Mouse (Mus musculus) forebrain, embryonic 13.5 days (tissue): ENCODE results near the gene Zfp365. TPM values are rescaled to one million over a fixed set of nuclear protein-coding genes. Genes with fewer than 3 reads are reported as not detected.

Experiments used
- ATAC-seq: fragments of 200-750 bp; cut with Nextera tagmentation; 2 replicates; pipeline ENCODE4 v1.8.0; 2017
- H3K27ac ChIP-seq: fragments of 300-500 bp; sonication (generic); 2 replicates; pipeline ENCODE4 v1.5.1; 2015; ENCODE audit warnings: inconsistent platforms, mild to moderate bottlenecking, moderate library complexity
- H3K27me3 ChIP-seq: fragments of 300-500 bp; sonication (generic); 2 replicates; pipeline ENCODE4 v1.6.1; 2015; ENCODE audit warnings: mild to moderate bottlenecking, inconsistent platforms
- H3K36me3 ChIP-seq: fragments of 300-500 bp; sonication (generic); 2 replicates; pipeline ENCODE4 v1.6.1; 2015; ENCODE audit warnings: mild to moderate bottlenecking, inconsistent platforms; ENCODE audit not compliant: poor library complexity, severe bottlenecking
- H3K4me1 ChIP-seq: fragments of 300-500 bp; sonication (generic); 2 replicates; pipeline ENCODE4 v1.6.1; 2015; ENCODE audit warnings: inconsistent platforms
- H3K4me2 ChIP-seq: fragments of 300-500 bp; sonication (generic); 2 replicates; pipeline ENCODE4 v1.6.1; 2015; ENCODE audit warnings: inconsistent platforms, mild to moderate bottlenecking, moderate library complexity
- H3K4me3 ChIP-seq: fragments of 300-500 bp; sonication (generic); 2 replicates; pipeline ENCODE4 v1.5.1; 2015; ENCODE audit warnings: mild to moderate bottlenecking, inconsistent platforms
- H3K9ac ChIP-seq: fragments of 300-500 bp; sonication (generic); 2 replicates; pipeline ENCODE4 v1.6.1; 2015; ENCODE audit warnings: mild to moderate bottlenecking, inconsistent platforms
- H3K9me3 ChIP-seq: fragments of 300-500 bp; sonication (generic); replicated peaks from 2 replicates; pipeline ENCODE4 v1.6.1; 2016; ENCODE audit warnings: inconsistent platforms
- WGBS: fragments of 180-500 bp; shearing (Covaris S2); methylation state at CpG from one replicate; pipeline ENCODE4 v1.1.7; 2015; 5-methylcytosine and 5-hydroxymethylcytosine counted together
- polyA plus RNA-seq: library from polyadenylated mRNA; unstranded; fragments of >200 nt; fragmentation: Nextera tagmentation; extraction: Ambion mirVana; gene quantifications from 2 replicates; pipeline ENCODE4 v1.2.1, GENCODE M21; 2015

Gene Zfp365
- polyA plus RNA-seq, 1 experiment from 2014 or later = 2.6 TPM

- Histone ChIP-seq H3K27ac (no peak overlapping the region), H3K9ac (no peak overlapping the region), H3K27me3 (no peaks in the 10 kb centered on the region), H3K36me3 (no peaks in the 10 kb centered on the region), H3K4me1 (no peaks in the 10 kb centered on the region), H3K4me2 (no peak overlapping the region), H3K4me3 (no peak overlapping the region), H3K9me3 (0 out of 2 replicates have a peak, but pooled peaks cover 4% of the 10 kb centered on the region)
- no peak for ATAC-seq
- 78% methylated on average over 8 of the region's 8 CpGs for whole genome bisulfite sequencing
These were observed 15.4 kb upstream of the Zfp365 start for GRCm38 (mm10) chr10:67927718-67928455.

- H3K27ac ChIP-seq = no peak overlapping the region
- no peaks in the 10 kb centered on the region for H3K36me3 ChIP-seq
- ATAC-seq = no peak
- H3K4me1 ChIP-seq = no peaks in the 10 kb centered on the region
- 60% methylated on average over 7 of the region's 7 CpGs for WGBS
- H3K9ac ChIP-seq = no peak overlapping the region
- no peaks in the 10 kb centered on the region for H3K27me3 ChIP-seq
- H3K4me2 ChIP-seq = no peak overlapping the region
- H3K4me3 ChIP-seq = no peak overlapping the region
- H3K9me3 ChIP-seq = no peaks in the 10 kb centered on the region
These were observed 11.6 kb upstream of the Zfp365 start for GRCm38 (mm10) chr10:67924030-67924429.

GRCm38 (mm10) chr10:67921777-67922176 is 9.3 kb upstream of the Zfp365 start:
- no peaks in the 10 kb centered on the region for H3K36me3 ChIP-seq
- 93% methylated on average over 6 of the region's 6 CpGs for WGBS
- no peak overlapping the region for H3K4me3 ChIP-seq
- H3K4me1 ChIP-seq = no peaks in the 10 kb centered on the region
- H3K9ac ChIP-seq = no peak overlapping the region
- H3K9me3 ChIP-seq = no peaks in the 10 kb centered on the region
- no peak overlapping the region for H3K27ac ChIP-seq
- H3K4me2 ChIP-seq = no peak overlapping the region
- H3K27me3 ChIP-seq = no peaks in the 10 kb centered on the region
- no peak for ATAC-seq

- ATAC-seq = no peak
- no peak overlapping the region for H3K9ac ChIP-seq
- H3K4me1 ChIP-seq = no peaks in the 10 kb centered on the region
- WGBS = 96% methylated on average over 4 of the region's 4 CpGs
- H3K4me3 ChIP-seq = no peak overlapping the region
- H3K9me3 ChIP-seq = no peaks in the 10 kb centered on the region
- no peak overlapping the region for H3K27ac ChIP-seq
- no peaks in the 10 kb centered on the region for H3K27me3 ChIP-seq
- no peak overlapping the region for H3K4me2 ChIP-seq
- H3K36me3 ChIP-seq = no peaks in the 10 kb centered on the region
These were observed 7.2 kb upstream of the Zfp365 start for GRCm38 (mm10) chr10:67919706-67920105.

GRCm38 (mm10) chr10:67918194-67918899 is 5.9 kb upstream of the Zfp365 start:
- Histone ChIP-seq H3K4me3 (no peak overlapping the region), H3K4me2 (no peak overlapping the region), H3K27me3 (peaks cover 2% of the 10 kb centered on the region; the same call in 1 of the 2 replicates), H3K27ac (no peak overlapping the region), H3K4me1 (no peaks in the 10 kb centered on the region), H3K9me3 (no peaks in the 10 kb centered on the region), H3K9ac (no peak overlapping the region), H3K36me3 (no peaks in the 10 kb centered on the region)
- 87% methylated on average over 4 of the region's 4 CpGs for WGBS
- peak; percentile 45; the same call in 1 of the 2 replicates for ATAC-seq

- 58% methylated on average over 7 of the region's 7 CpGs for WGBS
These were observed 4.9 kb upstream of the Zfp365 start for GRCm38 (mm10) chr10:67917356-67917755.

GRCm38 (mm10) chr10:67911447-67912336 is 770 bp downstream of the Zfp365 start:
- H3K27me3 ChIP-seq = peaks cover 12% of the 10 kb centered on the region; the same call in 1 of the 2 replicates
- 21% methylated on average over 33 of the region's 33 CpGs for WGBS
- peaks cover 10% of the 10 kb centered on the region; the same call in 1 of the 2 replicates for H3K4me1 ChIP-seq
- H3K9me3 ChIP-seq = no peaks in the 10 kb centered on the region
- no peak overlapping the region for H3K27ac ChIP-seq
- peak; percentile 48 for ATAC-seq
- H3K4me3 ChIP-seq = peak overlapping the region; percentile 70
- H3K4me2 ChIP-seq = peak overlapping the region; percentile 82
- H3K9ac ChIP-seq = peak overlapping the region; percentile 74
- 0 out of 2 replicates have a peak, but pooled peaks cover 2% of the 10 kb centered on the region for H3K36me3 ChIP-seq

More at GRCm38 (mm10) chr10:67917356-67917755, 4.9 kb upstream of the Zfp365 start:
- Histone ChIP-seq H3K9ac (no peak overlapping the region), H3K4me1 (0 out of 2 replicates have a peak, but pooled peaks cover 3% of the 10 kb centered on the region), H3K36me3 (no peaks in the 10 kb centered on the region), H3K4me2 (no peak overlapping the region), H3K27ac (no peak overlapping the region), H3K27me3 (peaks cover 5% of the 10 kb centered on the region; the same call in 1 of the 2 replicates), H3K9me3 (no peaks in the 10 kb centered on the region), H3K4me3 (no peak overlapping the region)
- no peak for ATAC-seq

GRCm38 (mm10) chr10:67907931-67908330 is 4.5 kb downstream of the Zfp365 start:
- peaks cover 10% of the 10 kb centered on the region; the same call in 1 of the 2 replicates for H3K4me1 ChIP-seq
- H3K9ac ChIP-seq = no peak overlapping the region
- H3K36me3 ChIP-seq = 0 out of 2 replicates have a peak, but pooled peaks cover 2% of the 10 kb centered on the region
- H3K9me3 ChIP-seq = no peaks in the 10 kb centered on the region
- H3K4me2 ChIP-seq = no peak overlapping the region
- 88% methylated on average over 4 of the region's 4 CpGs for WGBS
- H3K27me3 ChIP-seq = peaks cover 9% of the 10 kb centered on the region; the same call in 1 of the 2 replicates
- no peak overlapping the region for H3K27ac ChIP-seq
- no peak for ATAC-seq
- H3K4me3 ChIP-seq = no peak overlapping the region

GRCm38 (mm10) chr10:67906926-67907325 is 5.5 kb downstream of the Zfp365 start:
- no peak overlapping the region for H3K9ac ChIP-seq
- ATAC-seq = no peak
- WGBS = 91% methylated on average over 2 of the region's 2 CpGs
- no peak overlapping the region for H3K4me2 ChIP-seq
- no peak overlapping the region for H3K27ac ChIP-seq
- peaks cover 4% of the 10 kb centered on the region; the same call in 1 of the 2 replicates for H3K4me1 ChIP-seq
- H3K4me3 ChIP-seq = no peak overlapping the region
- H3K9me3 ChIP-seq = no peaks in the 10 kb centered on the region
- 0 out of 2 replicates have a peak, but pooled peaks cover 2% of the 10 kb centered on the region for H3K36me3 ChIP-seq
- peaks cover 9% of the 10 kb centered on the region; the same call in 1 of the 2 replicates for H3K27me3 ChIP-seq

- Histone ChIP-seq H3K27ac (no peak overlapping the region), H3K4me1 (no peaks in the 10 kb centered on the region), H3K9me3 (no peaks in the 10 kb centered on the region), H3K27me3 (0 out of 2 replicates have a peak, but pooled peaks cover 5% of the 10 kb centered on the region), H3K4me2 (no peak overlapping the region), H3K4me3 (no peak overlapping the region), H3K36me3 (0 out of 2 replicates have a peak, but pooled peaks cover 2% of the 10 kb centered on the region), H3K9ac (no peak overlapping the region)
- no peak for ATAC-seq
- WGBS = 87% methylated on average over 4 of the region's 4 CpGs
These were observed 6.4 kb downstream of the Zfp365 start for GRCm38 (mm10) chr10:67906063-67906462.

GRCm38 (mm10) chr10:67903387-67903786 is 9.1 kb downstream of the Zfp365 start:
- H3K4me2 ChIP-seq = no peak overlapping the region
- 78% methylated on average over 7 of the region's 7 CpGs for WGBS
- ATAC-seq = no peak
- H3K9me3 ChIP-seq = no peaks in the 10 kb centered on the region
- H3K36me3 ChIP-seq = no peaks in the 10 kb centered on the region
- H3K4me1 ChIP-seq = no peaks in the 10 kb centered on the region
- no peak overlapping the region for H3K9ac ChIP-seq
- no peak overlapping the region for H3K4me3 ChIP-seq
- no peak overlapping the region for H3K27ac ChIP-seq
- 0 out of 2 replicates have a peak, but pooled peaks cover 2% of the 10 kb centered on the region for H3K27me3 ChIP-seq
